Mouse (Mus musculus) testis, adult 2 months (tissue): ENCODE results near the gene Mob1a. TPM values are rescaled to one million over a fixed set of nuclear protein-coding genes. Genes with fewer than 3 reads are reported as not detected.
A peak's percentile ranks its signal among the peaks of the same experiment; 100 is the strongest.

Experiments used
- H3K27ac ChIP-seq: fragments of 200-500 bp; 2 replicates; pipeline ENCODE4 v1.5.1; 2012; ENCODE audit warnings: low read depth, low read length; ENCODE audit not compliant: control insufficient read depth, insufficient read depth
- H3K27me3 ChIP-seq: fragments of 200-500 bp; 2 replicates; pipeline ENCODE4 v1.6.1; 2012; ENCODE audit warnings: mild to moderate bottlenecking, low read length, moderate library complexity; ENCODE audit not compliant: control insufficient read depth, insufficient read depth
- H3K36me3 ChIP-seq: fragments of 200-500 bp; 2 replicates; pipeline ENCODE4 v1.6.1; 2012; ENCODE audit warnings: mild to moderate bottlenecking, low read length; ENCODE audit not compliant: control insufficient read depth, insufficient read depth
- H3K4me1 ChIP-seq: fragments of 200-500 bp; 2 replicates; pipeline ENCODE4 v1.6.1; 2012; ENCODE audit warnings: low read length; ENCODE audit not compliant: control insufficient read depth, insufficient read depth
- H3K4me3 ChIP-seq: fragments of 200-500 bp; 2 replicates; pipeline ENCODE4 v1.5.1; 2012; ENCODE audit warnings: low read depth, mild to moderate bottlenecking, low read length, moderate library complexity, mixed read lengths; ENCODE audit not compliant: control insufficient read depth
- CTCF ChIP-seq: fragments of 200-500 bp; IDR thresholded peaks from 2 replicates; pipeline ENCODE4 v1.5.1; 2012; ENCODE audit warnings: low read depth, mild to moderate bottlenecking, inconsistent platforms, low read length, moderate library complexity; ENCODE audit not compliant: control insufficient read depth, insufficient read depth, insufficient replicate concordance
- POLR2A ChIP-seq: fragments of 200-500 bp; IDR thresholded peaks from 2 replicates; pipeline ENCODE4 v1.6.1; 2012; ENCODE audit warnings: low read depth, mild to moderate bottlenecking, inconsistent platforms, low read length, moderate library complexity; ENCODE audit not compliant: control insufficient read depth
- polyA plus RNA-seq: library from polyadenylated mRNA; depleted of rRNA; stranded (reverse); fragments of >200 nt; gene quantifications from 2 replicates; pipeline ENCODE4 v1.2.3, GENCODE M21; 2012

Gene Mob1a
- polyA plus RNA-seq, 1 experiment, result 12.2 TPM

- peak overlapping the region; percentile 55 for H3K4me3 ChIP-seq
- no peaks in the 10 kb centered on the region for H3K36me3 ChIP-seq
- TF ChIP-seq CTCF (no peak), POLR2A (no peak)
These were observed 29.3 kb downstream of the Mob1a start for GRCm38 (mm10) chr6:83354856-83355781.

GRCm38 (mm10) chr6:83356569-83357138 lies 30.8 kb downstream of the Mob1a start:
- no peaks in the 10 kb centered on the region for H3K36me3 ChIP-seq
- TF ChIP-seq POLR2A, result no peak
- TF ChIP-seq CTCF, result peak; percentile 88
- H3K4me1 ChIP-seq, result peaks cover 3% of the 10 kb centered on the region
- H3K27me3 ChIP-seq, result no peaks in the 10 kb centered on the region
- no peak overlapping the region for H3K27ac ChIP-seq
- no peak overlapping the region for H3K4me3 ChIP-seq

More at GRCm38 (mm10) chr6:83354856-83355781, 29.3 kb downstream of the Mob1a start:
- no peak overlapping the region for H3K27ac ChIP-seq
- no peaks in the 10 kb centered on the region for H3K27me3 ChIP-seq
- H3K4me1 ChIP-seq, result peaks cover 5% of the 10 kb centered on the region

GRCm38 (mm10) chr6:83357436-83357835 lies 31.6 kb downstream of the Mob1a start:
- no peaks in the 10 kb centered on the region for H3K36me3 ChIP-seq
- no peak overlapping the region for H3K27ac ChIP-seq
- H3K4me3 ChIP-seq, result no peak overlapping the region
- TF ChIP-seq POLR2A (no peak), CTCF (no peak)
- peaks cover under 1% of the 10 kb centered on the region; the same call in 1 of the 2 replicates for H3K4me1 ChIP-seq
- H3K27me3 ChIP-seq, result no peaks in the 10 kb centered on the region

- Histone ChIP-seq H3K27ac (no peak overlapping the region), H3K27me3 (no peaks in the 10 kb centered on the region), H3K4me3 (no peak overlapping the region), H3K4me1 (no peaks in the 10 kb centered on the region), H3K36me3 (no peaks in the 10 kb centered on the region)
- no peak for TF ChIP-seq POLR2A
- no peak for TF ChIP-seq CTCF
These were observed 35.9 kb downstream of the Mob1a start for GRCm38 (mm10) chr6:83361523-83362248.

- TF ChIP-seq CTCF (no peak), POLR2A (no peak)
- H3K4me3 ChIP-seq, result no peak overlapping the region
- no peaks in the 10 kb centered on the region for H3K27me3 ChIP-seq
- H3K27ac ChIP-seq, result no peak overlapping the region
- no peaks in the 10 kb centered on the region for H3K36me3 ChIP-seq
- H3K4me1 ChIP-seq, result no peaks in the 10 kb centered on the region
These were observed 37.3 kb downstream of the Mob1a start for GRCm38 (mm10) chr6:83363075-83363474.

- no peak for TF ChIP-seq CTCF
- TF ChIP-seq POLR2A, result no peak
- Histone ChIP-seq H3K36me3 (no peaks in the 10 kb centered on the region), H3K27ac (no peak overlapping the region), H3K27me3 (no peaks in the 10 kb centered on the region), H3K4me1 (no peaks in the 10 kb centered on the region), H3K4me3 (no peak overlapping the region)
These were observed 44.6 kb downstream of the Mob1a start for GRCm38 (mm10) chr6:83370316-83370965.
